Mouse (Mus musculus) liver, postnatal 0 days (tissue): ENCODE measurements around the gene Uvrag. TPM values are rescaled to one million over a fixed set of nuclear protein-coding genes. Genes with fewer than 3 reads are reported as not detected.
A peak's percentile ranks its signal among the peaks of the same experiment; 100 is the strongest.

Experiments
- ATAC-seq: fragments of 200-750 bp; cut with Nextera tagmentation; 2 replicates; pipeline ENCODE4 v1.8.0; 2017; ENCODE audit warnings: mild to moderate bottlenecking, moderate library complexity
- DNase-seq: peaks from one replicate; pipeline ENCODE4 v3.0.0-alpha.2; 2016
- H3K27ac ChIP-seq: fragments of 300-500 bp; sonication (generic); 2 replicates; pipeline ENCODE4 v1.5.1; 2014; ENCODE audit warnings: antibody characterized with exemption, moderate library complexity, mild to moderate bottlenecking, low read depth
- H3K27me3 ChIP-seq: fragments of 300-500 bp; sonication (generic); 2 replicates; pipeline ENCODE4 v1.6.1; 2014; ENCODE audit warnings: low read length, control low read depth, mixed read lengths; ENCODE audit not compliant: insufficient read depth
- H3K36me3 ChIP-seq: fragments of 300-500 bp; sonication (generic); replicated peaks from 2 replicates; pipeline ENCODE4 v1.6.1; 2014; ENCODE audit warnings: mild to moderate bottlenecking, control low read depth, low read length, moderate library complexity, mixed read lengths; ENCODE audit not compliant: insufficient read depth
- H3K4me1 ChIP-seq: fragments of 300-500 bp; sonication (generic); 2 replicates; pipeline ENCODE4 v1.6.1; 2014; ENCODE audit warnings: antibody characterized with exemption, mild to moderate bottlenecking, control low read depth; ENCODE audit not compliant: insufficient read depth
- H3K4me2 ChIP-seq: fragments of 300-500 bp; sonication (generic); 2 replicates; pipeline ENCODE4 v1.6.1; 2014; ENCODE audit warnings: low read depth, mild to moderate bottlenecking, low read length, moderate library complexity, mixed read lengths
- H3K4me3 ChIP-seq: fragments of 300-500 bp; sonication (generic); 2 replicates; pipeline ENCODE4 v1.5.1; 2014; ENCODE audit warnings: low read depth, low read length
- H3K9ac ChIP-seq: fragments of 300-500 bp; sonication (generic); replicated peaks from 2 replicates; pipeline ENCODE4 v1.6.1; 2014; ENCODE audit warnings: mild to moderate bottlenecking, moderate library complexity
- H3K9me3 ChIP-seq: fragments of 300-500 bp; sonication (generic); 2 replicates; pipeline ENCODE4 v1.6.1; 2016; ENCODE audit warnings: mild to moderate bottlenecking, control low read depth, low read length, mixed read lengths
- CTCF ChIP-seq: sonication (generic); IDR thresholded peaks from 2 replicates; pipeline ENCODE4 v1.5.1; 2016; ENCODE audit warnings: antibody characterized with exemption, low read depth
- EP300 ChIP-seq: IDR thresholded peaks from 2 replicates; pipeline ENCODE4 v1.6.1; 2016; ENCODE audit warnings: antibody characterized with exemption, low read depth, mild to moderate bottlenecking
- WGBS: fragments of 180-500 bp; shearing (Covaris S2); extraction: QIAGEN DNeasy Blood & Tissue Kit; methylation state at CpG from one replicate; pipeline ENCODE4 v1.1.7; 2014; ENCODE audit not compliant: insufficient replicate concordance; 5-methylcytosine and 5-hydroxymethylcytosine counted together
- polyA plus RNA-seq: library from polyadenylated mRNA; unstranded; fragments of >200 nt; fragmentation: Nextera tagmentation; extraction: Ambion mirVana; gene quantifications from 2 replicates; pipeline ENCODE4 v1.2.1, GENCODE M21; 2015

Uvrag gene
- polyA plus RNA-seq, 1 experiment from 2014 or later: 11.9 TPM

DNA sequence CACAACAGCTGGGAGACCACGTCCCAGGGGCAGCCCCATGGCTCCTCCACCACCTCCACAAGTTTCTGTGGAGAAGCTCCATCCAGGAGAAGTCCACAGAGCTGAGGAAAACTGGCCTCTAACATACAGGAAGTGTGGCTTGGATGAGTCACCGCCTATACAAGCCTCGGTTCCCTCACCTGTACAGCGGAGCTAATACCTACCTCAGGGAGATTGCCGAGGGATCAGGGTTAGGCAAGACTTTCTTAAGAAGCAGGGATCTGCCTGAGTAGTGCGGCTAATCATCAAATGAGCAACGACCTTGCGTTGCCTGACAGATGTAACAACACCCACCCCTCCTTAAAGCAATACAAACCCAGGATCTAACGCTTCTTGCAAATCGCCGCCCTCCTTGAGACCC is 34.2 kb upstream of the Uvrag start:
- TF ChIP-seq EP300: no peak
- no peak for TF ChIP-seq CTCF
- Histone ChIP-seq H3K36me3 (peaks cover 2% of the 10 kb centered on the region; the same call in 1 of the 2 replicates), H3K4me2 (no peak overlapping the region), H3K4me3 (no peak overlapping the region), H3K27ac (peak overlapping the region; percentile 11), H3K9ac (no peak overlapping the region), H3K4me1 (peaks cover 30% of the 10 kb centered on the region), H3K27me3 (no peaks in the 10 kb centered on the region), H3K9me3 (no peaks in the 10 kb centered on the region)
- no peak for ATAC-seq
- DNase-seq: peak; percentile 10
- WGBS: 72% methylated on average over 11 of the region's 11 CpGs

DNA sequence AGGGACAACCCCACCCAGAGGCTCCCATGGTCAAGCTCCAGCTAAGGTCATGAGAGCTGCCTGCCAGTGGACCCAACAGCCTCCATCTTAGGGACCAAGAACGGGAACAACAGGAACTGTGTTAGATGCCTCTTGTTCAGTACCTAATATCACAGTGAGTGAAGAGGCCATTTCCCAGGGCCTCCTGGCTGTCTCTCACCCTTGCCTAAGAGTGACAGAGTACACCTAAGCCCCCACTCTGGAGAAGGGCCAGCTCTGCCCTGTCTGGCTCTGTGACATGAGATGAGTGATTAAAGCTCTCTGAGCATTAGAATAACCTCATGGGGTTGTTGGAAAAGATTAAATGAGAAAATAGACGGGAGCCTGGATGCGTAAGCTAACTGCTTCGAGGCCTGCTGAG is 33.1 kb upstream of the Uvrag start:
- Histone ChIP-seq H3K9me3 (no peaks in the 10 kb centered on the region), H3K4me2 (peak overlapping the region; percentile 8; the same call in 1 of the 2 replicates), H3K9ac (no peak overlapping the region), H3K27ac (peak overlapping the region; percentile 67), H3K27me3 (no peaks in the 10 kb centered on the region), H3K4me1 (peaks cover 33% of the 10 kb centered on the region), H3K36me3 (peaks cover 2% of the 10 kb centered on the region; the same call in 1 of the 2 replicates), H3K4me3 (no peak overlapping the region)
- ATAC-seq (no peak), DNase-seq (no peak)
- TF ChIP-seq EP300 (no peak), CTCF (no peak)
- WGBS: 78% methylated on average over 4 of the region's 4 CpGs

DNA sequence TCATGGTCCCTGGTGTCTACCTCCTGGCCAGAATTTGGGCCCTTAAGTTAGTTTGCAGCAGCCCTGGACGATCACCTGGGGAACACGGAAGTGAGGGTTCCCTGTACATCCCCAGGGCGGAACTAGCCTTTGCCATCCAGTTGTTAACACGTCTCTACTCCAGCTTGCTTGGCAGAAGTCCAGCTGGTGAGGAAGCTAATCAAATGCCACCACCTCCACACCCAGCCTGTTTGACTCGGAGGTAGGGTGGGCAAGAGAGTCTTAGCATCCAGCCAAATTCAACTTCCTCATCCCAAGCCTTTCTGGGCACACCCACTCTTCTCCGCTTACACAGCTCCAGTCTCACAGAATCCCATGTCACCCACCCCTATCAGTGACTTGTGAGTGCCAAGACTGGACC is 32.0 kb upstream of the Uvrag start:
- Histone ChIP-seq H3K27ac (peak overlapping the region; percentile 67), H3K9ac (no peak overlapping the region), H3K9me3 (no peaks in the 10 kb centered on the region), H3K4me3 (no peak overlapping the region), H3K4me2 (no peak overlapping the region), H3K36me3 (peaks cover 2% of the 10 kb centered on the region; the same call in 1 of the 2 replicates), H3K4me1 (peaks cover 38% of the 10 kb centered on the region), H3K27me3 (no peaks in the 10 kb centered on the region)
- TF ChIP-seq CTCF (no peak), EP300 (no peak)
- ATAC-seq (no peak), DNase-seq (no peak)
- WGBS: 39% methylated on average over 6 of the region's 6 CpGs

DNA sequence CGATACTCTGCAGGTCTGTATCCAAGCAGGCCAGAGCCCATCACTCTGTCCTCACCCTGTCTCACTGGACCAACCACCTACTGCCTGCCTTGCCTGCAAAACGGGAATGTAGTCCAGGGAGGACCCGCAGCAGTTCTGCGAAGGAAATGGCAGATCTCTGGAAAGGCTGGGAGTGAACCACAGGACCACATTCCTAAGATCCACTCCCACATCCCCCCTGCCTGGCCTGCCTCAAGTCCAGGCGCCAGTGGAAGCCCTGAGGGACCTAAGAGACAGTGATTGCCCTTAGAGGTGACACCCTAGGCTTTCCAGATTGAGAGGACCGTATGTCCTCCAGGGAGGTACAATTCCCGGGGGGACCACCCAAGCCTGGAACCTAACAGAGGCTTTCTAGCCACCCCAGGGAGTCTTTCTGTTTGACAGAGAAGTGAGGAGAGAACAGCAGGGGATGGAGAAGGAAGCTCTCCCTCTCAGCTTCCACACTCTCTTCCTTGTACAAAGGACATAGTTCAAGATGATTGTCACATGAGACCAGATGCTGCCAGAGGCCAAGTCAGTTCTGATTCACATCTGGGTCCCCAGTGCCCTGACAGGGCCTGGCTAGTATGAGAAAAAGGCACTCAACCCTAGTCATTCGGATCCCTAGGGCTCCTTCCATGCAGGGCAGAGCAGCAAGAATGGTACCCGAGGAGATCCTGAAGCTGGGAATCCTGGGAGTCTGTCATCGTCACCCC is 31.0 kb upstream of the Uvrag start:
- Histone ChIP-seq H3K4me1 (peaks cover 41% of the 10 kb centered on the region), H3K27me3 (no peaks in the 10 kb centered on the region), H3K9me3 (no peaks in the 10 kb centered on the region), H3K36me3 (peaks cover 7% of the 10 kb centered on the region; the same call in 1 of the 2 replicates), H3K4me2 (no peak overlapping the region), H3K27ac (peak overlapping the region; percentile 85; the same call in 1 of the 2 replicates), H3K9ac (no peak overlapping the region), H3K4me3 (no peak overlapping the region)
- 70% methylated on average over 10 of the region's 10 CpGs for WGBS
- DNase-seq (no peak), ATAC-seq (no peak)
- no peak for TF ChIP-seq CTCF
- TF ChIP-seq EP300: no peak

DNA sequence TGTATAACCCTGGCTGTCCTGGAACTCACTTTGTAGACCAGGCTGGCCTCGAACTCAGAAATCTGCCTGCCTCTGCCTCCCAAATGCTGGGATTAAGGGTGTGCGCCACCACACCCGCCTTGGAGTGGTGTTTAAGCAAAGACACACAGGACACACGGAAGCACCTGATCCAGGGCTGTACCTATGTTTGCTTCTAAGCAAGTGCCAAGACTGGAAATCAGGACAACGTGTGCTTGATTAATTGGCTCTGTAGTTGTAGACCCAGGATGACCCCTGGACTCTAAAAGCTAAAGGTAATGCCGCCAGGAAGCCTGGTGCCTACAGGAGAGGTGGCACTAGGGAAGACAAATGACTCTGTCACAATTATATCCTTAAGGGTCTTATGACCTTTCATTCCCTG is 29.6 kb upstream of the Uvrag start:
- Histone ChIP-seq H3K4me3 (no peak overlapping the region), H3K4me2 (no peak overlapping the region), H3K4me1 (peaks cover 46% of the 10 kb centered on the region), H3K9me3 (no peaks in the 10 kb centered on the region), H3K27me3 (no peaks in the 10 kb centered on the region), H3K36me3 (peaks cover 8% of the 10 kb centered on the region; the same call in 1 of the 2 replicates), H3K27ac (peak overlapping the region; percentile 85), H3K9ac (no peak overlapping the region)
- DNase-seq: no peak
- TF ChIP-seq CTCF (no peak), EP300 (no peak)
- peak; percentile 18 for ATAC-seq
- WGBS: 68% methylated on average over 6 of the region's 6 CpGs

DNA sequence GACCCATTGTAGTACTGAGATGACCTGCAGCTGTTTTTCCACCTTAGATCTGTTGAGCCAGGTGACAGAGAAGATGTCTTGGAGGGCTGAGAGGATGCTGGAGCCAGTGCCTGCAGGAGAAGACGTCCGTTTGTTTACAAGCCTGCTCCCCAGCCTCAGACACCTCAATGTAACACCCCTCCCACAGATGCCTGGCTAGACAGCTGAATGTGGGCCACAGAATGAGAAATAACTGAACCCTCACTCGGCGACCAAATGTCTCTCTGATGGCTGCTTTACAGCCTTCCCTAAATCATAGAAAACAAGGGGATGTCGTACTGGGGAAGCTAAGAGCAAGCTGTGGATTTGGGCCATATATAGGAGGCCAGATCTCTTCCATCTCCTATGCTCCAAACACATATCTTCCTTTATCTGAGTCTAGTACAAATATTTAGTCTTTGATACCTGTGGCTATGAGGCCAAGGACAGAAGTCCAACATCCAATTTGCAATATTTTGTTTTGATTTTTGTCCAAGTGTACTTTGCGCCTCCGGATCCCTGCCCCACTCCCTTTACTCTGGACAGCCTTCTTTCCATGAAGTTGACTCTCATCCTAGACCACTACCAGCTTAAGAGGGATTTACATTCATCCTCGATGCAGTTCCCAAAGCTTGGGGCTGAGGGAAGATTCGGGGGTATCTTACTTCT is 28.9 kb upstream of the Uvrag start:
- Histone ChIP-seq H3K4me1 (peaks cover 47% of the 10 kb centered on the region), H3K9me3 (no peaks in the 10 kb centered on the region), H3K4me2 (0 out of 2 replicates have a peak overlapping the region, but pooled peaks have one; percentile 0), H3K36me3 (peaks cover 8% of the 10 kb centered on the region; the same call in 1 of the 2 replicates), H3K27ac (peak overlapping the region; percentile 85), H3K27me3 (no peaks in the 10 kb centered on the region), H3K4me3 (no peak overlapping the region), H3K9ac (no peak overlapping the region)
- ATAC-seq (peak; percentile 54), DNase-seq (no peak)
- TF ChIP-seq EP300: peak; percentile 66
- TF ChIP-seq CTCF: no peak
- WGBS: 51% methylated on average over 9 of the region's 9 CpGs
